ENCODE assay signal across 9 mouse cellular contexts in genomic region chr9:50727925-50728651, GRCm38 (mm10). TPM values are rescaled to one million over a fixed set of nuclear protein-coding genes. Genes with fewer than 3 reads are reported as not detected.
DNase-seq lines count a peak whose midpoint lies in the region; ATAC-seq and TF ChIP-seq lines count a peak whose summit lies in the region.
"Had no signal": no experiment of that assay in that cellular context is flagged by ENCODE, and none has a peak within 500 bp of the region (broad histone marks: within the 10 kb centered on the region; RNA-seq: fewer than 3 reads in every experiment).

No protein-coding gene starts in this region.

- no peak for TF ChIP-seq CTCF in spleen, adult 2 months (IDR thresholded peaks at IDR 0.05; ENCODE audit: extremely low read depth, insufficient read depth, insufficient read length, insufficient replicate concordance)
- no peak for TF ChIP-seq CTCF in kidney, adult 2 months (conservative IDR thresholded peaks at IDR 0.05; ENCODE audit: insufficient read depth, insufficient read length, low read depth, low read length)

- peaks cover 4% of the 10 kb centered on the region; the same call in 1 of the 2 replicates for H3K27me3 ChIP-seq in spleen, adult 2 months (ENCODE audit: control insufficient read depth, insufficient read depth, low read length)
- H3K27me3 ChIP-seq in kidney, adult 2 months (replicated peaks; ENCODE audit: control insufficient read depth, insufficient read depth, low read length) = no peaks in the 10 kb centered on the region
- H3K27me3 ChIP-seq in limb, embryonic 11.5 days (ENCODE audit: control insufficient read depth, insufficient read depth, low read length) = no peaks in the 10 kb centered on the region
- no peaks in the 10 kb centered on the region for H3K27me3 ChIP-seq in midbrain, embryonic 13.5 days

- peak overlapping the region; percentile 83 for H3K4me2 ChIP-seq in limb, embryonic 11.5 days (ENCODE audit: low read depth, severe bottlenecking)
- peak overlapping the region; percentile 67 for H3K4me2 ChIP-seq in midbrain, embryonic 13.5 days (replicated peaks)

- H3K9me3 ChIP-seq in limb, embryonic 11.5 days (ENCODE audit: control insufficient read depth, low read length) = no peaks in the 10 kb centered on the region
- H3K9me3 ChIP-seq in midbrain, embryonic 13.5 days = no peaks in the 10 kb centered on the region
- H3K9me3 ChIP-seq: G1E had no signal

- 2% methylated on average over 42 of the region's 45 CpGs for WGBS in spleen, adult 2 months
- WGBS in kidney, adult 2 months = under 1% methylated on average over 45 of the region's 45 CpGs
- WGBS in limb, embryonic 11.5 days = under 1% methylated on average over 45 of the region's 45 CpGs
- WGBS in midbrain, embryonic 13.5 days = under 1% methylated on average over 45 of the region's 45 CpGs

- H3K27ac ChIP-seq in spleen, adult 2 months (ENCODE audit: insufficient read depth, low read length) = no peak overlapping the region
- no peak overlapping the region for H3K27ac ChIP-seq in kidney, adult 2 months (ENCODE audit: insufficient read depth, low read depth, low read length)
- H3K27ac ChIP-seq in limb, embryonic 11.5 days (replicated peaks; ENCODE audit: low read depth, low read length) = peak overlapping the region; percentile 81
- H3K27ac ChIP-seq in midbrain, embryonic 13.5 days = peak overlapping the region; percentile 83

- H3K9ac ChIP-seq in limb, embryonic 11.5 days (ENCODE audit: low read length) = peak overlapping the region; percentile 84
- peak overlapping the region; percentile 76 for H3K9ac ChIP-seq in midbrain, embryonic 13.5 days (replicated peaks)

- H3K36me3 ChIP-seq in spleen, adult 2 months (ENCODE audit: control insufficient read depth, insufficient read depth, low read length) = no peaks in the 10 kb centered on the region
- H3K36me3 ChIP-seq in kidney, adult 2 months (ENCODE audit: control insufficient read depth, insufficient read depth, low read length) = no peaks in the 10 kb centered on the region
- H3K36me3 ChIP-seq in limb, embryonic 11.5 days (ENCODE audit: control insufficient read depth, insufficient read depth, low read length) = no peaks in the 10 kb centered on the region
- no peaks in the 10 kb centered on the region for H3K36me3 ChIP-seq in midbrain, embryonic 13.5 days
- H3K36me3 ChIP-seq: G1E had no signal

- H3K4me3 ChIP-seq in spleen, adult 2 months (ENCODE audit: extremely low read depth, insufficient read depth, insufficient read length) = peak overlapping the region; percentile 42
- H3K4me3 ChIP-seq in kidney, adult 2 months (ENCODE audit: insufficient read depth, low read depth, low read length) = peak overlapping the region; percentile 53
- peak overlapping the region; percentile 68 for H3K4me3 ChIP-seq in limb, embryonic 11.5 days (ENCODE audit: low read depth, low read length)
- H3K4me3 ChIP-seq in midbrain, embryonic 13.5 days (replicated peaks) = peak overlapping the region; percentile 57

- H3K4me1 ChIP-seq in spleen, adult 2 months (ENCODE audit: control insufficient read depth, insufficient read depth, insufficient read length) = peaks cover 8% of the 10 kb centered on the region
- peaks cover 6% of the 10 kb centered on the region; the same call in 1 of the 2 replicates for H3K4me1 ChIP-seq in kidney, adult 2 months (ENCODE audit: control insufficient read depth, insufficient read depth, low read length)
- peaks cover 19% of the 10 kb centered on the region for H3K4me1 ChIP-seq in limb, embryonic 11.5 days (ENCODE audit: control insufficient read depth, insufficient read depth, low read length)
- peaks cover 58% of the 10 kb centered on the region for H3K4me1 ChIP-seq in midbrain, embryonic 13.5 days (replicated peaks)

- DNase-seq in spleen, adult 2 months (ENCODE audit: low read depth in 1 of 2, low spot score in 2 of 2) = peak in 1 of 2 experiments; percentile 8
- no peak for DNase-seq in spleen, adult 12 weeks (ENCODE audit: low spot score)
- DNase-seq in embryo, embryonic 11.5 days (ENCODE audit: low read depth, low spot score) = peak; percentile 71
- DNase-seq in heart, adult 18-20 months = peak; percentile 69 to 70
- DNase-seq in kidney, adult 2 months = peak; percentile 65
- peak; percentile 88 for DNase-seq in limb, embryonic 11.5 days (ENCODE audit: low spot score)
- peak; percentile 31 to 69 for DNase-seq in spleen, postnatal 4 days (ENCODE audit: low spot score in 2 of 2)

- TF ChIP-seq POLR2A in spleen, adult 2 months (IDR thresholded peaks at IDR 0.05; ENCODE audit: low read depth, low read length) = no peak
- TF ChIP-seq POLR2A in kidney, adult 2 months (IDR thresholded peaks at IDR 0.05; ENCODE audit: low read depth, low read length) = no peak

- peak; percentile 90 for ATAC-seq in limb, embryonic 11.5 days (ENCODE audit: insufficient number of reproducible peaks, low FRiP score, low TSS enrichment, low read depth)
- peak; percentile 98 for ATAC-seq in midbrain, embryonic 13.5 days

RNA-seq across cellular contexts. Expression of gene Dixdc1, which starts 11.2 kb away (rescaled TPM):
- polyA plus RNA-seq in spleen, adult 2 months (2012; rRNA removed) = 0.35 and 0.73 TPM in 2 replicates
- total RNA-seq in heart, adult 18-20 months (2021) = 1 to 10 TPM; 3.0 to 4.1 TPM
- polyA plus RNA-seq in kidney, adult 2 months (2012; rRNA removed) = 4.6 and 5.3 TPM in 2 replicates
- 27.6 and 30.6 TPM in 2 replicates for polyA plus RNA-seq in limb, embryonic 11.5 days (2014; fragmentation: Nextera tagmentation; extraction: Ambion mirVana)
- polyA plus RNA-seq in midbrain, embryonic 13.5 days (2015; fragmentation: Nextera tagmentation; extraction: Ambion mirVana) = 33.4 and 36.6 TPM in 2 replicates
- polyA plus RNA-seq: G1E had no signal

RNA-seq across cellular contexts. Expression of gene 2310030G06Rik, which starts 18.2 kb away (rescaled TPM):
- 0.71 and 0.94 TPM in 2 replicates for polyA plus RNA-seq in spleen, adult 2 months (2012; rRNA removed)
- total RNA-seq in heart, adult 18-20 months (2021) = 1 to 10 TPM; 2.2 to 2.6 TPM
- polyA plus RNA-seq in kidney, adult 2 months (2012; rRNA removed) = 39.0 and 41.1 TPM in 2 replicates
- 1.7 and 2.8 TPM in 2 replicates for polyA plus RNA-seq in limb, embryonic 11.5 days (2014; fragmentation: Nextera tagmentation; extraction: Ambion mirVana)
- 0.50 and 1.1 TPM in 2 replicates for polyA plus RNA-seq in midbrain, embryonic 13.5 days (2015; fragmentation: Nextera tagmentation; extraction: Ambion mirVana)
- polyA plus RNA-seq: G1E had no signal

RNA-seq across cellular contexts. Expression of gene Cryab, which starts 23.0 kb away (rescaled TPM):
- 13.5 and 19.8 TPM in 2 replicates for polyA plus RNA-seq in spleen, adult 2 months (2012; rRNA removed)
- total RNA-seq in heart, adult 18-20 months (2021) = 1,000 to 10,000 TPM; 3,376 to 3,486 TPM
- 548 and 676 TPM in 2 replicates for polyA plus RNA-seq in kidney, adult 2 months (2012; rRNA removed)
- 8.9 and 13.3 TPM in 2 replicates for polyA plus RNA-seq in limb, embryonic 11.5 days (2014; fragmentation: Nextera tagmentation; extraction: Ambion mirVana)
- polyA plus RNA-seq in midbrain, embryonic 13.5 days (2015; fragmentation: Nextera tagmentation; extraction: Ambion mirVana) = 3.5 and 4.0 TPM in 2 replicates
- polyA plus RNA-seq: G1E had no signal

RNA-seq across cellular contexts. Expression of gene Hspb2, which starts 24.1 kb away (rescaled TPM):
- 5.4 and 6.0 TPM in 2 replicates for polyA plus RNA-seq in spleen, adult 2 months (2012; rRNA removed)
- total RNA-seq in heart, adult 18-20 months (2021) = 100 to 1,000 TPM; 136 to 143 TPM
- polyA plus RNA-seq in kidney, adult 2 months (2012; rRNA removed) = 20.0 and 21.1 TPM in 2 replicates
- 3.1 and 3.5 TPM in 2 replicates for polyA plus RNA-seq in limb, embryonic 11.5 days (2014; fragmentation: Nextera tagmentation; extraction: Ambion mirVana)
- polyA plus RNA-seq in midbrain, embryonic 13.5 days (2015; fragmentation: Nextera tagmentation; extraction: Ambion mirVana) = 0.42 and 0.54 TPM in 2 replicates
- total RNA-seq: G1E had no signal
- polyA plus RNA-seq: G1E had no signal

RNA-seq across cellular contexts. Expression of gene Fdxacb1, which starts 39.9 kb away (rescaled TPM):
- 2.6 and 3.2 TPM in 2 replicates for polyA plus RNA-seq in spleen, adult 2 months (2012; rRNA removed)
- 1 to 10 TPM; 4.1 to 5.8 TPM for total RNA-seq in heart, adult 18-20 months (2021)
- polyA plus RNA-seq in kidney, adult 2 months (2012; rRNA removed) = 3.6 and 4.3 TPM in 2 replicates
- 11.8 and 12.5 TPM in 2 replicates for polyA plus RNA-seq in limb, embryonic 11.5 days (2014; fragmentation: Nextera tagmentation; extraction: Ambion mirVana)
- polyA plus RNA-seq in midbrain, embryonic 13.5 days (2015; fragmentation: Nextera tagmentation; extraction: Ambion mirVana) = 11.5 and 14.3 TPM in 2 replicates

Comparison
In these comparisons a context has a peak if more than half of its experiments do, and no peak if none do; other contexts are left out.
1. H3K27ac ChIP-seq: peak in limb, embryonic 11.5 days (single experiment) and midbrain, embryonic 13.5 days (single experiment); none in spleen, adult 2 months (single experiment) and kidney, adult 2 months (single experiment).
2. RNA of gene 2310030G06Rik, which starts 18.2 kb away (polyA plus RNA-seq): 39.0 to 41.1 TPM in kidney, adult 2 months; 1.7 to 2.8 TPM in limb, embryonic 11.5 days, 0.50 to 1.1 TPM in midbrain, embryonic 13.5 days and 0.71 to 0.94 TPM in spleen, adult 2 months; every median in the first group is over 10 times any median in the second.
3. RNA of gene Cryab, which starts 23.0 kb away (polyA plus RNA-seq): 548 to 676 TPM in kidney, adult 2 months; 13.5 to 19.8 TPM in spleen, adult 2 months, 8.9 to 13.3 TPM in limb, embryonic 11.5 days and 3.5 to 4.0 TPM in midbrain, embryonic 13.5 days; every median in the first group is over 10 times any median in the second.
4. Peak in every context shown above with its lines, with median percentiles within 50 percentile points of each other: H3K4me3 ChIP-seq.